Mouse (Mus musculus): ENCODE results near the gene Syngr4. TPM values are rescaled to one million over a fixed set of nuclear protein-coding genes. Genes with fewer than 3 reads are reported as not detected.

Gene Syngr4
- polyA plus RNA-seq, 1 experiment = 80.6 TPM

- no peak for TF ChIP-seq GATA1 (IDR thresholded peaks at IDR 0.05; ENCODE audit: low read length)
These were observed 45.9 kb downstream of the Syngr4 start for GRCm38 (mm10) chr7:45850661-45851060.

GRCm38 (mm10) chr7:45848447-45849027 is 48.0 kb downstream of the Syngr4 start:
- no peak for TF ChIP-seq GATA1 (IDR thresholded peaks at IDR 0.05; ENCODE audit: low read length)

- no peak for TF ChIP-seq GATA1 (IDR thresholded peaks at IDR 0.05; ENCODE audit: low read length)
These were observed 53.4 kb downstream of the Syngr4 start for GRCm38 (mm10) chr7:45842950-45843744.

Other genes starting within 250 kb of the Syngr4 start
- gene Fut2, start 230.3 kb downstream of the Syngr4 start, polyA plus RNA-seq (2012) = not detected in 2 replicates
- 0.11 TPM in 1 of 2 replicates, not detected in the other for gene Ntn5, start 212.7 kb downstream of the Syngr4 start, polyA plus RNA-seq (2012)
- not detected in 2 replicates for gene Sec1, start 202.3 kb downstream of the Syngr4 start, polyA plus RNA-seq (2012)
- gene Car11, start 196.9 kb downstream of the Syngr4 start, polyA plus RNA-seq (2012) = 0.37 and 0.79 TPM in 2 replicates
- 22.4 and 28.4 TPM in 2 replicates for gene Dbp, start 191.6 kb downstream of the Syngr4 start, polyA plus RNA-seq (2012)
- 18,264 and 20,873 TPM in 2 replicates for gene Rpl18, start 181.3 kb downstream of the Syngr4 start, polyA plus RNA-seq (2012)
- 172 and 187 TPM in 2 replicates for gene Sphk2, start 178.7 kb downstream of the Syngr4 start, polyA plus RNA-seq (2012)
- gene Fam83e, start 175.5 kb downstream of the Syngr4 start, polyA plus RNA-seq (2012) = 1.2 TPM in 2 replicates
- gene Spaca4, start 170.9 kb downstream of the Syngr4 start, polyA plus RNA-seq (2012) = not detected in 2 replicates
- gene Lmtk3, start 113.0 kb downstream of the Syngr4 start, polyA plus RNA-seq (2012) = 0.03 and 0.04 TPM in 2 replicates
- gene Sult2b1, start 112.0 kb downstream of the Syngr4 start, polyA plus RNA-seq (2012) = not detected in 2 replicates
- 117 and 133 TPM in 2 replicates for gene Cyth2, start 82.1 kb downstream of the Syngr4 start, polyA plus RNA-seq (2012)
- 1.1 and 1.3 TPM in 2 replicates for gene Kcnj14, start 71.9 kb downstream of the Syngr4 start, polyA plus RNA-seq (2012)
- 126 and 128 TPM in 2 replicates for gene Grwd1, start 65.8 kb downstream of the Syngr4 start, polyA plus RNA-seq (2012)
- gene Kdelr1, start 23.9 kb downstream of the Syngr4 start, polyA plus RNA-seq (2012) = 249 and 281 TPM in 2 replicates
- 0.02 TPM in 2 replicates for gene Grin2d, start 18.3 kb downstream of the Syngr4 start, polyA plus RNA-seq (2012)
- gene Tmem143, start 227 bp upstream of the Syngr4 start, polyA plus RNA-seq (2012) = 44.3 and 60.2 TPM in 2 replicates
- 1.4 and 2.5 TPM in 2 replicates for gene Emp3, start 24.7 kb upstream of the Syngr4 start, polyA plus RNA-seq (2012)
- not detected in 2 replicates for gene Ccdc114, start 27.4 kb upstream of the Syngr4 start, polyA plus RNA-seq (2012)
- 0.02 and 0.05 TPM in 2 replicates for gene Abcc6, start 133.6 kb upstream of the Syngr4 start, polyA plus RNA-seq (2012)
- gene Nomo1, start 137.0 kb upstream of the Syngr4 start, polyA plus RNA-seq (2012) = 203 and 209 TPM in 2 replicates
- gene Kcnj11, start 204.1 kb upstream of the Syngr4 start, polyA plus RNA-seq (2012) = not detected in 2 replicates

All from G1E-ER4 (cell line).